Mouse (Mus musculus) liver, embryonic 14.5 days (tissue): ENCODE measurements around the gene Gpr25. TPM values are rescaled to one million over a fixed set of nuclear protein-coding genes. Genes with fewer than 3 reads are reported as not detected.
A peak's percentile ranks its signal among the peaks of the same experiment; 100 is the strongest.

Experiments
- ATAC-seq: fragments of 200-750 bp; cut with Nextera tagmentation; 2 replicates; pipeline ENCODE4 v1.8.0; 2017; ENCODE audit warnings: moderate number of reproducible peaks, mild to moderate bottlenecking, moderate library complexity; ENCODE audit not compliant: insufficient read depth
- DNase-seq, 3 experiments: peaks; one replicate each; pipeline ENCODE4 v3.0.0-alpha.2; 2012 to 2013; ENCODE audit warnings: low read depth in 3 of 3, low spot score in 3 of 3
- H3K27ac ChIP-seq: fragments of 300-500 bp; sonication (generic); 2 replicates; pipeline ENCODE4 v1.5.1; 2014; ENCODE audit warnings: moderate library complexity, mild to moderate bottlenecking, control low read depth, inconsistent platforms
- H3K27me3 ChIP-seq: fragments of 300-500 bp; sonication (generic); 2 replicates; pipeline ENCODE4 v1.6.1; 2014; ENCODE audit warnings: mild to moderate bottlenecking, low read length, moderate library complexity; ENCODE audit not compliant: control insufficient read depth, insufficient read depth
- H3K36me3 ChIP-seq: fragments of 300-500 bp; sonication (generic); replicated peaks from 2 replicates; pipeline ENCODE4 v1.6.1; 2014; ENCODE audit warnings: low read depth; ENCODE audit not compliant: control insufficient read depth, insufficient read depth
- H3K4me1 ChIP-seq, 2 experiments: fragments of 200-500 bp in 1 of 2; fragments of 300-500 bp in 1 of 2; sonication (generic) in 1 of 2; replicated peaks; 2 replicates each; pipeline ENCODE4 v1.6.1; 2012 to 2014; ENCODE audit warnings: antibody characterized with exemption in 1 of 2, inconsistent platforms in 1 of 2, low read length in 1 of 2; ENCODE audit not compliant: control insufficient read depth in 2 of 2, insufficient read depth in 2 of 2
- H3K4me2 ChIP-seq: fragments of 300-500 bp; sonication (generic); 2 replicates; pipeline ENCODE4 v1.6.1; 2014; ENCODE audit warnings: low read depth, mild to moderate bottlenecking, control low read depth, moderate library complexity
- H3K4me3 ChIP-seq, 2 experiments: fragments of 200-500 bp in 1 of 2; fragments of 300-500 bp in 1 of 2; sonication (generic) in 1 of 2; 2 replicates each; pipeline ENCODE4 v1.5.1; 2012 to 2014; ENCODE audit warnings: low read depth in 2 of 2, low read length in 2 of 2, mild to moderate bottlenecking in 2 of 2, control low read depth in 1 of 2, inconsistent platforms in 1 of 2, moderate library complexity in 1 of 2; ENCODE audit not compliant: insufficient read depth in 1 of 2
- H3K9ac ChIP-seq: fragments of 300-500 bp; sonication (generic); replicated peaks from 2 replicates; pipeline ENCODE4 v1.6.1; 2014; ENCODE audit warnings: mild to moderate bottlenecking, control low read depth, moderate library complexity
- H3K9me3 ChIP-seq: fragments of 300-500 bp; sonication (generic); 2 replicates; pipeline ENCODE4 v1.6.1; 2016; ENCODE audit warnings: low read length, mixed read lengths; ENCODE audit not compliant: control insufficient read depth
- CTCF ChIP-seq: IDR thresholded peaks from 2 replicates; pipeline ENCODE4 v1.5.1; 2016; ENCODE audit warnings: antibody characterized with exemption, low read depth, control low read depth
- EP300 ChIP-seq: IDR thresholded peaks from 2 replicates; pipeline ENCODE4 v1.6.1; 2016; ENCODE audit warnings: antibody characterized with exemption, low read depth
- WGBS: fragments of 180-500 bp; shearing (Covaris S2); extraction: QIAGEN DNeasy Blood & Tissue Kit; methylation state at CpG from one replicate; pipeline ENCODE4 v1.1.7; 2014; ENCODE audit not compliant: insufficient replicate concordance; 5-methylcytosine and 5-hydroxymethylcytosine counted together
- polyA plus RNA-seq, 2 experiments: library from polyadenylated mRNA; depleted of rRNA in 1 of 2; stranded (reverse) in 1 of 2; unstranded in 1 of 2; fragments of >200 nt; fragmentation: Nextera tagmentation in 1 of 2; extraction: Ambion mirVana in 1 of 2; gene quantifications; 2 replicates each; pipeline versions ENCODE4 v1.2.1 to v1.2.3; 2012 to 2014

Gene Gpr25
- polyA plus RNA-seq, 2 experiments = not detected

- H3K9ac ChIP-seq = no peak overlapping the region
- peaks cover 95% of the 10 kb centered on the region for H3K36me3 ChIP-seq
- no peak for TF ChIP-seq CTCF
- no peak for TF ChIP-seq EP300
- no peak overlapping the region for H3K27ac ChIP-seq
- H3K4me2 ChIP-seq = no peak overlapping the region
- no peak overlapping the region for H3K4me3 ChIP-seq
- WGBS = 95% methylated on average over 8 of the region's 8 CpGs
- no peak for ATAC-seq
- H3K4me1 ChIP-seq = no peaks in the 10 kb centered on the region
- no peaks in the 10 kb centered on the region for H3K27me3 ChIP-seq
- H3K9me3 ChIP-seq = no peaks in the 10 kb centered on the region
- no peak for DNase-seq
These were observed 16.7 kb upstream of the Gpr25 start for GRCm38 (mm10) chr1:136277366-136277765.

DNA sequence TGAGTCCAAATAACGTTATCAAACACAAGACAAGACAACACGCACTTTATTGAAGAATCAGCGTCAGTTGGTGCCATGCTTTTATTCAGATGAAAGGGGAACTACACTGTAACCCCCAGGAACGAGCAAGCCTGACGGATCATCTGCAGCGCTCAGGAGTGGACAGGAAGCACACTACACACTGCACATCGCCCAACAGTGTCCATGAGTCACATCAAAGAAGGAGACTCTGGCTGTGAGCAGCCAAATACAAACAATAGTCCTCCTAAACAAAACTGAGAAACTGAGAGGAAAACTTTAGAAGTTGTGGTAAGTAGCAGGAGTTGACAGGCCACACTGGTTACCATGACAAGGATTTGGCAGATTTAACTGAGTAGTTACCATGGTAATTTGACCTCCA lies 7.6 kb upstream of the Gpr25 start:
- Histone ChIP-seq H3K4me2 (no peak overlapping the region), H3K27ac (no peak overlapping the region), H3K4me1 (peaks cover 0 to 3% of the 10 kb centered on the region in 2 experiments; a peak in 2 of 4 replicates), H3K9me3 (no peaks in the 10 kb centered on the region), H3K4me3 (no peak overlapping the region), H3K36me3 (peaks cover 40% of the 10 kb centered on the region), H3K27me3 (no peaks in the 10 kb centered on the region), H3K9ac (no peak overlapping the region)
- 55% methylated on average over 7 of the region's 7 CpGs for WGBS
- DNase-seq (no peak), ATAC-seq (no peak)
- TF ChIP-seq EP300 (no peak), CTCF (no peak)

DNA sequence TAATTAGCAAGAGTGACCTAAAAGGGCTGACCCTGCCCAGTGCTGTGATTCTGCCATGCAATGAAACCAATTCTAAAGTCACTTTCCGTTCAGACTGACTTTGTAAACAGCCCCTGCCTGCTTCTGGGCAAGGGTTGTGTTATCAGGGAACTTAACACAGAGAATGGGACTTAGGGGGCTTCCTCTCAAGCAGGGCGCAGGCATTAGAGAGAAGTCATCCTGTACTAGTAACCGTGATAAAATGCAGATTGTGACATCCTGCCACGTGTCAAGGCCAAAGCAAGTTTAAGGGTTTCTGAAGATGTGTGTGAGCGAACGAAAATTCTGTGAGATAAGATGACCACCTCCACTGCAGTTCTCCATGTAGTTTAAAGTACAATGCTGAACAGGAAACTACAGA lies 5.5 kb upstream of the Gpr25 start:
- TF ChIP-seq EP300 (no peak), CTCF (no peak)
- H3K27me3 ChIP-seq = peaks cover 7% of the 10 kb centered on the region
- peaks cover 21% of the 10 kb centered on the region for H3K36me3 ChIP-seq
- H3K9ac ChIP-seq = no peak overlapping the region
- WGBS = 18% methylated on average over 6 of the region's 6 CpGs
- DNase-seq (no peak), ATAC-seq (no peak)
- no peak overlapping the region for H3K4me2 ChIP-seq
- peaks cover 0 to 3% of the 10 kb centered on the region in 2 experiments; a peak in 2 of 4 replicates for H3K4me1 ChIP-seq
- no peaks in the 10 kb centered on the region for H3K9me3 ChIP-seq
- no peak overlapping the region for H3K4me3 ChIP-seq
- H3K27ac ChIP-seq = no peak overlapping the region

DNA sequence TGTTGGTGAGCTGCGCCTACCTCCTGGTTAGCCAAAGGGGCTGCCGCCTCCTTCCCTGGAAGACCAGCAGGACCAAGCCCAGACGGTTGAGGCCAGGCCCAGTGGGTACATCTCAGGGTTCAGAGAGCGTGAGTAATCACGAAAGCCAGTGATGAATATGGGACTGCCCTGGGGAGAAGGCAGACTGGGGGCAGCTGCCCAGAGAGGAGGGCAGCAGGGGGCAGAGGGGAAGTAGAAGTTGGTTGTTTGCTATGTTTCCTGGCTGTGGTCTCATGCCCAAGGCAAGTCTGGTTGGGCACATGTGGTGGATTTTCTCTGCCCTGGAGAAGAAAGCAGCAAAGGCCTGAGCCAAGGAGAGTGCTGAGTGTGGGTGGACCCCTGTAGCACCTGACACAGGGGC lies 2.7 kb upstream of the Gpr25 start:
- 77% methylated on average over 5 of the region's 5 CpGs for WGBS
- TF ChIP-seq EP300 (no peak), CTCF (no peak)
- Histone ChIP-seq H3K27ac (no peak overlapping the region), H3K4me3 (no peak overlapping the region), H3K4me1 (peaks cover 0 to 3% of the 10 kb centered on the region in 2 experiments; a peak in 2 of 4 replicates), H3K4me2 (no peak overlapping the region), H3K36me3 (peaks cover 2% of the 10 kb centered on the region), H3K27me3 (peaks cover 35% of the 10 kb centered on the region), H3K9me3 (no peaks in the 10 kb centered on the region), H3K9ac (no peak overlapping the region)
- DNase-seq (no peak), ATAC-seq (no peak)

DNA sequence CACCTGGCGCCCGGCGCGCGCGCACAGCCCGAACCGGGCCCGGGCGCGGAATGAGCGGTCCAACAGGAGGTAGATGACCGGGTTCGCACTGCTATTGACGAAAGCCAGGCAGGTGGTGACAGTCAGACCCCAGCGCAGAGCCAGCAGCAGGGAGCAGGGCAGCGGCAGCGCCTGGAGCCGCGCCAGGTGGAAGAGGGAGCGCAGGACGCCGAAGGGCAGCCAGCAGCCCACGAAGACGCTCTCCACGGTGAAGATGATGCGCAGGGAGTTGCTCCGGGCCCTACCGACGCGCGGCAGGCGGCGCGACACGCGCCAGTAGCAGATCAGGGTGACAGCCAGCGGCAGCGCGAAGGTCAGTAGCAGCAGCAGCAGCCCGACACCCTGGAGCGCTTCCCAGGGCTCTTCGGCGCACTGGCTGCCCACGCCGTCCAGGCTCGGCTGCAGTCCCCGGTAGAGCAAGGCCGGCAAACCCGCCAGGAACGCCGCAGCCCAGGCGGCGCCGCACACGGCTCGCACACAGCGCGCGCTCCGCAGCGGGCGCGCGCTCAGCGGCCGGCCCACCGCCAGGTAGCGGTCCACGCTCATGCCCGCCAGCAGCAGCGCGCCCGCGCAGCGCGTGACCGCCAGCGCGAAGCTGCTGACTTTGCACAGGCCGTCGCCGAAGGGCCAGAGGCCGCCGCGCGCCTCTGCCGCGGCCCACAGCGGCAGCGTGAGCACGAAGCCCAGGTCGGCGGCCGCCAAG lies 609 bp downstream of the Gpr25 start:
- Histone ChIP-seq H3K4me2 (peak overlapping the region; percentile 63), H3K27ac (no peak overlapping the region), H3K4me1 (no peaks in the 10 kb centered on the region; a peak in 1 of 4 replicates), H3K36me3 (no peaks in the 10 kb centered on the region), H3K27me3 (peaks cover 50% of the 10 kb centered on the region), H3K9me3 (no peaks in the 10 kb centered on the region), H3K4me3 (peak overlapping the region in 1 of 2 experiments; percentile 41; a peak in 3 of 4 replicates), H3K9ac (no peak overlapping the region)
- no peak for TF ChIP-seq CTCF
- no peak for TF ChIP-seq EP300
- DNase-seq (no peak), ATAC-seq (peak; percentile 43; the same call in 1 of the 2 replicates)
- WGBS = 1% methylated on average over 88 of the region's 95 CpGs
